Mouse (Mus musculus): Measurements from ENCODE around the gene Pld3. TPM values are rescaled to one million over a fixed set of nuclear protein-coding genes. Genes with fewer than 3 reads are reported as not detected.

Gene Pld3
- polyA plus RNA-seq, 1 experiment: 52.2 TPM

DNA sequence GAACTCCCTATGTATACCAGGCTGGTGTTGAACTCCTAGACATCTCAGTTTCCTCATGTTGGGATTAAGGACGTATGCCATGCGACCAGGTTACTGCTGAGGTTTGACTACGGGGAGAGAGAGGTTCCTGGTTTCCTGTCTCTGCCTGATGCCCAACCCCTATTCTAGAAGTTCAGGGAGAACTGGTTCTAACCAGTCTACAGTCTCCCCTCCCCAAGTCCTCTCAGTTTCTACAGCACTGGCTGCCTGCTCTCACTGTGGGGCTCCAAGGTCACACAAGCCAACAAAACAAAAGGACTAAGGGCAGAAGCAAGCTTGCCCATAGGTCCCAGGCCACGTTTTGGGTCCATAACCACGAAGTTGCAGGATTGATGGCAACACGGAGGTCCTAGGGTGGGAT is 3.4 kb downstream of the Pld3 start:
- Histone ChIP-seq H3K27ac (ENCODE audit: control insufficient read depth, insufficient read depth, low read depth, low read length, poor library complexity) (no peak overlapping the region), H3K4me3 (replicated peaks; ENCODE audit: control insufficient read depth, low read depth, low read length) (no peak overlapping the region), H3K4me1 (ENCODE audit: control insufficient read depth, insufficient read depth, low read length) (no peaks in the 10 kb centered on the region; the same call in 1 of the 2 replicates)
- WGBS: 57% methylated on average over 6 of the region's 6 CpGs
- TF ChIP-seq CTCF (IDR thresholded peaks at IDR 0.05; ENCODE audit: control insufficient read depth, insufficient read depth, low read length) (no peak), POLR2A (IDR thresholded peaks at IDR 0.05; ENCODE audit: borderline replicate concordance, control insufficient read depth, low read depth, low read length) (no peak)

DNA sequence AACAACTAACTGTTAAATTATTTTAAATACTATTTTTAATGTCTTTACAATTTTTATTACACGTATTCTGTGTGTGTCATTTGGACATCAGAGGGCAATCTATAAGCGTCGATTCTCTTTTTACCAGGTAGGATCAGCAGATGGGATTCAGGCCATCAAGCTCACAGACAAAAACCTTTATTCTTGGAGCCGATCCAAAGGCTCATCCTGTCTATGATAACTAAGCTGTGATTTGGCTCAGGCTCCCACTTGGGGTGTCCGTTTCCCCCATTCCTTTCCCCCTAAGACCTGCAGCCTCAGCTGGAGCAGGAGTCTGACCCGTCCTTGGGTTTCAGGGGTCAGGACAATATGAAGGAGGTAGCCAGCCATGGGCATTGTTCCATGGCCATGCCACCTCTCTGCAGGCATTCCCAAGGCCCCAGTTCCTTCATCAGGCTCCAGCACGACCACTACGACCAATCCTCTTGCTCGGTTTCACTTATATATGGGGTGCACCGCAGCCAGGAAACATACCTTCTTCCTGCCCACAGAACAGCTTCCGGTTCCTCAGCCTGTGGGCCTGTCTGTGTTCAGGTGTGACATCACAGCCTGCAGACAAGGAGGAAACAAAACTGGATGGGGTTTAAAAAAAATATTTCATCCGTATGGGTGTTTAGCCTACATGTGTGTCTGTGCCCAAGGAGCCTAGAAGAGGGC is 8.2 kb downstream of the Pld3 start:
- H3K27ac ChIP-seq (ENCODE audit: control insufficient read depth, insufficient read depth, low read depth, low read length, poor library complexity): peak overlapping the region; percentile 49
- TF ChIP-seq CTCF (IDR thresholded peaks at IDR 0.05; ENCODE audit: control insufficient read depth, insufficient read depth, low read length) (no peak), POLR2A (IDR thresholded peaks at IDR 0.05; ENCODE audit: borderline replicate concordance, control insufficient read depth, low read depth, low read length) (no peak)
- H3K4me3 ChIP-seq (replicated peaks; ENCODE audit: control insufficient read depth, low read depth, low read length): peak overlapping the region; percentile 32
- 31% methylated on average over 12 of the region's 12 CpGs for WGBS
- H3K4me1 ChIP-seq (ENCODE audit: control insufficient read depth, insufficient read depth, low read length): peaks cover 3% of the 10 kb centered on the region; the same call in 1 of the 2 replicates

DNA sequence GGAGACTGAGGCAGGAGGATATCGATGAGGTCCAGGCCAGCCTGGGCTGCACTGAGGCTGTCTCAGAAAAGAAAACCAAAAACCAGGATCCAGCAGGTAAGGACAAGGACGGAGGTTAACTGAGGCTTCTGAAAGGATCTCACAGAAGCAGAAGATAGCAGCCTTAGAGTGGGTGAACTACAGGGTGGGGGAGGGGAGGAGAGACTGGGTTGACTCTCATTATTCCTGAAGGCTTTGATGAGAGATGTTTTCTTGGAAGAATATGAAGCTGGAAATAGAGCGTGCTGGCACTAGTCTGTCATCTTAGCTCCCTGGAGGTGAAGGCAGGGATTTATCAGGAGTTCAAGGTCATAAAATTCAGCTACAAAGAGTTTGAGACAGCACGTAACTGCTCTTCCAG is 9.2 kb downstream of the Pld3 start:
- Histone ChIP-seq H3K4me3 (replicated peaks; ENCODE audit: control insufficient read depth, low read depth, low read length) (no peak overlapping the region), H3K27ac (ENCODE audit: control insufficient read depth, insufficient read depth, low read depth, low read length, poor library complexity) (no peak overlapping the region), H3K4me1 (ENCODE audit: control insufficient read depth, insufficient read depth, low read length) (peaks cover 3% of the 10 kb centered on the region; the same call in 1 of the 2 replicates)
- 95% methylated on average over 4 of the region's 4 CpGs for WGBS
- TF ChIP-seq CTCF (IDR thresholded peaks at IDR 0.05; ENCODE audit: control insufficient read depth, insufficient read depth, low read length): no peak
- no peak for TF ChIP-seq POLR2A (IDR thresholded peaks at IDR 0.05; ENCODE audit: borderline replicate concordance, control insufficient read depth, low read depth, low read length)

DNA sequence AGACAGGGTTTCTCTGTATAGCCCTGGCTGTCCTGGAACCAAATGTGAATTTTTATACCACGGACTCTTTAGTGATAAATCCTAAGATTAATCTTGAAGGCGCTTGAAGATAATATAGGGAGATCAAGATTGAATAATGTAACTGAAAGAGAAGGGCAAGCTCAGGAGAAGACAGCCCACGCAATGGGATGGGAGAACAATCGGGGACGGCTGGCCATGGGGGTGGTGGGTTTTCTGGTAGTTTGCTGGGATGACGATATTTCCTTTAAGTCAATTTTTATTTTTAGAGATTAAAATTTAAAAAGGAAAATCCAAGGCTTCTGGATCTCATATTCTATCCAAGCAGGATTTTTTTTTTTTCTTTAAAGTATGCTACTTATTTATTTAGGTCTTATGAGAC is 10.0 kb downstream of the Pld3 start:
- no peak overlapping the region for H3K4me3 ChIP-seq (replicated peaks; ENCODE audit: control insufficient read depth, low read depth, low read length)
- H3K4me1 ChIP-seq (ENCODE audit: control insufficient read depth, insufficient read depth, low read length): peaks cover 3% of the 10 kb centered on the region; the same call in 1 of the 2 replicates
- WGBS: 44% methylated on average over 6 of the region's 6 CpGs
- H3K27ac ChIP-seq (ENCODE audit: control insufficient read depth, insufficient read depth, low read depth, low read length, poor library complexity): no peak overlapping the region
- TF ChIP-seq POLR2A (IDR thresholded peaks at IDR 0.05; ENCODE audit: borderline replicate concordance, control insufficient read depth, low read depth, low read length): no peak
- TF ChIP-seq CTCF (IDR thresholded peaks at IDR 0.05; ENCODE audit: control insufficient read depth, insufficient read depth, low read length): no peak

DNA sequence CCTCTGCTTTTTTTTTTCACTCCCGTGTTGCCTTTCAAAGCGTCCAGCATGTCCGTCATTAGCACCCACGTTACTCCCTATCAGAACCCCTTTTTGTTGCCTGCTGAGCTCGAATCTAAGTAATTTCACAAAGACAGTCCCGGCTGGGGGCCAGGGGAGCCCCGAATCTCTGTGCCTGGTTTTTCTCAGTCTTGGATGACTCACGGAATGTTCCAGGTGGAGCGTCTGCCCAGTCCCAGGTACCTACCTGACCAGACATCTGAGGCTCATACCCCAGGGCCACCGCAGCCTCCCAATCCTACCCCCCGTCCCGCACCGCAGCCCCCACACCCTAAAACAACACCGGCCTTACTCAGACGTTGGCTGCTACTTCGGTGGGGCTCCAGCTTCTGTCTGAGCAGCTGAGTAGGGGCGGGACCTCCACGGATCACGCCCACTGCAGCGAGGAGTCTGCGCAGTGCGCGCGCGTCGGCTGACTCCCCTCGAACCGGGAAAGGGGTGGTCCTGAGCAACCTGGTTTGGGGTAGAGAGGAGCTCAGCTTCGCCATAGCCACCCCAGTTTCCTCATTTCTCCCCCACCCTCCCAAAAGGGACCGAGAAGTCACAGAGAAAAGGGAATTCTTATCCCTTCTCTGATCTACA is 10.5 kb downstream of the Pld3 start:
- peak overlapping the region; percentile 68 for H3K4me3 ChIP-seq (replicated peaks; ENCODE audit: control insufficient read depth, low read depth, low read length)
- no peak overlapping the region for H3K27ac ChIP-seq (ENCODE audit: control insufficient read depth, insufficient read depth, low read depth, low read length, poor library complexity)

DNA sequence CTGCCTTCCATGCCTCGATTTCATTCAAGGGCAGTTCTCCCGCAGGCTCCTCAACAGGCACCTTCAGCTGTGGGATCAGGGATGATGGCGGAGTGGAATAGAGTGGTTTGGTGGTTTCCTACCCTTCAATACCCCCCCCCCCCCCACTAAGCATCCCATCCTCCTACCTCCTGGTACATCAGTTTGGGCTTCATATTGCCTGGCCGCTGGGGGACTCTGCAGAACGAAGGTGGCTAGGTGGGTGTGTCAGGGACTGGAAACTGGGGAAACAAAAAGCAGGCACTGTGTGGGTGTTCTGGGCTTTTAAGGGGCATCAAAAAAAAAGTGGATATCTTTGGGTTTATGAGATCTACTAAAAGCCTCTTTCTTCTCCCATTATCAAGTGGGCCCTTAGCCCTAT is 11.1 kb downstream of the Pld3 start:
- H3K4me3 ChIP-seq (replicated peaks; ENCODE audit: control insufficient read depth, low read depth, low read length): peak overlapping the region; percentile 15
- peaks cover 6% of the 10 kb centered on the region for H3K4me1 ChIP-seq (ENCODE audit: control insufficient read depth, insufficient read depth, low read length)
- 30% methylated on average over 5 of the region's 5 CpGs for WGBS
- no peak for TF ChIP-seq POLR2A (IDR thresholded peaks at IDR 0.05; ENCODE audit: borderline replicate concordance, control insufficient read depth, low read depth, low read length)
- no peak for TF ChIP-seq CTCF (IDR thresholded peaks at IDR 0.05; ENCODE audit: control insufficient read depth, insufficient read depth, low read length)
- no peak overlapping the region for H3K27ac ChIP-seq (ENCODE audit: control insufficient read depth, insufficient read depth, low read depth, low read length, poor library complexity)

More for the DNA sequence above, 10.5 kb downstream of the Pld3 start:
- H3K4me1 ChIP-seq (ENCODE audit: control insufficient read depth, insufficient read depth, low read length): peaks cover 5% of the 10 kb centered on the region
- TF ChIP-seq CTCF (IDR thresholded peaks at IDR 0.05; ENCODE audit: control insufficient read depth, insufficient read depth, low read length): no peak
- TF ChIP-seq POLR2A (IDR thresholded peaks at IDR 0.05; ENCODE audit: borderline replicate concordance, control insufficient read depth, low read depth, low read length): peak; percentile 70; the same call in 1 of the 2 replicates
- 1% methylated on average over 30 of the region's 30 CpGs for WGBS

DNA sequence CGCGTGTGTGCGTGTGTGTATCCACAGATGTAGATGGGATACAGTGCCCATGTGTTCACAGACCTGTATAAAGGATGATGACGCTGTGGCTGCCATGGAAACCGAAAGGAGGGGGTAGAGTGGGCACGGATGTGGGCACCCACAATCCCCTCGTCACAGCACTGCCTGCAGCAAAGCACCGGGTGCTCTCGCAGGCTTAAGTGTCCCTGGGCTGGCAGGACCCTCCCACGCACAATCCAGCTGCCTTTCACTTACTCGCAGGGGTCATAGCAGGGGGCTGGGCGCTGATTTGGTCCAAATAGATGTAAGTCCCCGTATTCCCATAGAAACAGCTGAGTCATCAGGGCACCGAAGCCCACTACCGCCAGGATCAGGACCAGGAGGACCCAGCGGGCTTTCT is 11.6 kb downstream of the Pld3 start:
- WGBS: 8% methylated on average over 16 of the region's 16 CpGs
- Histone ChIP-seq H3K4me1 (ENCODE audit: control insufficient read depth, insufficient read depth, low read length) (peaks cover 6% of the 10 kb centered on the region), H3K27ac (ENCODE audit: control insufficient read depth, insufficient read depth, low read depth, low read length, poor library complexity) (no peak overlapping the region), H3K4me3 (replicated peaks; ENCODE audit: control insufficient read depth, low read depth, low read length) (peak overlapping the region; percentile 10)
- TF ChIP-seq CTCF (IDR thresholded peaks at IDR 0.05; ENCODE audit: control insufficient read depth, insufficient read depth, low read length): no peak
- TF ChIP-seq POLR2A (IDR thresholded peaks at IDR 0.05; ENCODE audit: borderline replicate concordance, control insufficient read depth, low read depth, low read length): peak; percentile 38; the same call in 1 of the 2 replicates

DNA sequence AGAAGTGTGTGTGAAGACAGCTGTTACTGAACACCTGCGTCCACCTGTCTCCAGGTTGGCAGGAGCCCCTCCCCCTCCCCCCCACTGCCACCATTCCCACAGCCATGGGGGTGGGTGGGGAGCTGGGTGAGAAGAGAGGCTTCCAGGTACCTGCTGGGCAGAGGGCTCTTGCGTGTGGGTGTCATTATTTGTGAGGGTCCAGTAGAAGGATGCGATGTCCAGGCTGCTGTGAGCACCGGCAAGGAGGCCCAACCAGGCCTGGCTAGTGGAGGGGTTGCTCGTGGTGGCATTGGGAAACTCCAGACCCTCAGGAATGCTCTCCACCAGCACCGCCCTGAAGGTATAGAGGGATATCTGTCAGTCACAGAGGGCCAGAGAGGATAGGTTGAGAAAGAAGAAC is 12.1 kb downstream of the Pld3 start:
- Histone ChIP-seq H3K27ac (ENCODE audit: control insufficient read depth, insufficient read depth, low read depth, low read length, poor library complexity) (no peak overlapping the region), H3K4me1 (ENCODE audit: control insufficient read depth, insufficient read depth, low read length) (peaks cover 6% of the 10 kb centered on the region), H3K4me3 (replicated peaks; ENCODE audit: control insufficient read depth, low read depth, low read length) (no peak overlapping the region)
- TF ChIP-seq POLR2A (IDR thresholded peaks at IDR 0.05; ENCODE audit: borderline replicate concordance, control insufficient read depth, low read depth, low read length) (no peak), CTCF (IDR thresholded peaks at IDR 0.05; ENCODE audit: control insufficient read depth, insufficient read depth, low read length) (no peak)
- WGBS: 82% methylated on average over 6 of the region's 6 CpGs
